Mouse (Mus musculus) cortical plate, adult 2 months (tissue): ENCODE data around the gene Zmynd12.

ENCODE experiments used
- CTCF ChIP-seq: fragments of 200-500 bp; IDR thresholded peaks from 2 replicates; pipeline ENCODE4 v1.5.1; 2011; ENCODE audit warnings: mild to moderate bottlenecking, control low read depth, low read length; ENCODE audit not compliant: insufficient read depth; ENCODE audit errors: extremely low read depth
- POLR2A ChIP-seq: fragments of 200-500 bp; IDR thresholded peaks from 2 replicates; pipeline ENCODE4 v1.6.1; 2011; ENCODE audit warnings: mild to moderate bottlenecking, low read length, control low read depth; ENCODE audit not compliant: insufficient read depth; ENCODE audit errors: extremely low read depth

- TF ChIP-seq POLR2A (no peak), CTCF (no peak)
Measured at GRCm38 (mm10) chr4:119427680-119428079, 5.1 kb downstream of the Zmynd12 start.
